Mouse (Mus musculus) limb, embryonic 11.5 days (tissue): ENCODE measurements around the gene Acer3. TPM values are rescaled to one million over a fixed set of nuclear protein-coding genes. Genes with fewer than 3 reads are reported as not detected.
A peak's percentile ranks its signal among the peaks of the same experiment; 100 is the strongest.

Source experiments
- ATAC-seq: fragments of 200-750 bp; cut with Nextera tagmentation; 2 replicates; pipeline ENCODE4 v1.8.0; 2017; ENCODE audit warnings: low read depth; ENCODE audit not compliant: insufficient number of reproducible peaks, low FRiP score, low TSS enrichment
- DNase-seq: peaks from one replicate; pipeline ENCODE4 v3.0.0-alpha.2; 2015; ENCODE audit warnings: low spot score
- H3K27ac ChIP-seq: fragments of 300-500 bp; sonication (generic); replicated peaks from 2 replicates; pipeline ENCODE4 v1.5.1; 2014; ENCODE audit warnings: low read depth, mild to moderate bottlenecking, low read length
- H3K27me3 ChIP-seq: fragments of 300-500 bp; sonication (generic); 2 replicates; pipeline ENCODE4 v1.6.1; 2014; ENCODE audit warnings: mild to moderate bottlenecking, low read length, mixed read lengths; ENCODE audit not compliant: control insufficient read depth, insufficient read depth
- H3K36me3 ChIP-seq: fragments of 300-500 bp; sonication (generic); 2 replicates; pipeline ENCODE4 v1.6.1; 2014; ENCODE audit warnings: mild to moderate bottlenecking, low read length, moderate library complexity, mixed read lengths; ENCODE audit not compliant: control insufficient read depth, insufficient read depth
- H3K4me1 ChIP-seq: fragments of 300-500 bp; sonication (generic); 2 replicates; pipeline ENCODE4 v1.6.1; 2014; ENCODE audit warnings: low read length, mixed read lengths; ENCODE audit not compliant: control insufficient read depth, insufficient read depth
- H3K4me2 ChIP-seq: fragments of 300-500 bp; sonication (generic); 2 replicates; pipeline ENCODE4 v1.6.1; 2014; ENCODE audit warnings: low read depth, mild to moderate bottlenecking, moderate library complexity; ENCODE audit not compliant: severe bottlenecking
- H3K4me3 ChIP-seq: fragments of 300-500 bp; sonication (generic); 2 replicates; pipeline ENCODE4 v1.5.1; 2014; ENCODE audit warnings: low read depth, low read length
- H3K9ac ChIP-seq: fragments of 300-500 bp; sonication (generic); 2 replicates; pipeline ENCODE4 v1.6.1; 2014; ENCODE audit warnings: mild to moderate bottlenecking, low read length
- H3K9me3 ChIP-seq: fragments of 300-500 bp; sonication (generic); 2 replicates; pipeline ENCODE4 v1.6.1; 2016; ENCODE audit warnings: low read length; ENCODE audit not compliant: control insufficient read depth
- WGBS: fragments of 180-500 bp; shearing (Covaris S2); extraction: QIAGEN DNeasy Blood & Tissue Kit; methylation state at CpG from one replicate; pipeline ENCODE4 v1.1.7; 2014; 5-methylcytosine and 5-hydroxymethylcytosine counted together
- polyA plus RNA-seq: library from polyadenylated mRNA; unstranded; fragments of >200 nt; fragmentation: Nextera tagmentation; extraction: Ambion mirVana; gene quantifications from 2 replicates; pipeline ENCODE4 v1.2.1, GENCODE M21; 2014

Acer3 gene
- polyA plus RNA-seq, 1 experiment from 2014 or later = 26.4 TPM

GRCm38 (mm10) chr7:98177566-98177928 is 143.5 kb downstream of the Acer3 start:
- no peak overlapping the region for H3K27ac ChIP-seq
- no peaks in the 10 kb centered on the region for H3K27me3 ChIP-seq
- H3K4me1 ChIP-seq = no peaks in the 10 kb centered on the region; the same call in 1 of the 2 replicates
- ATAC-seq = peak; percentile 16; the same call in 1 of the 2 replicates
- no peaks in the 10 kb centered on the region for H3K9me3 ChIP-seq
- peak overlapping the region; percentile 79 for H3K4me2 ChIP-seq
- peak overlapping the region; percentile 75 for H3K4me3 ChIP-seq
- no peak for DNase-seq
- H3K36me3 ChIP-seq = no peaks in the 10 kb centered on the region
- WGBS = 4% methylated on average over 9 of the region's 9 CpGs
- H3K9ac ChIP-seq = peak overlapping the region; percentile 47; the same call in 1 of the 2 replicates

- no peak for ATAC-seq
- no peak overlapping the region; the same call in 1 of the 2 replicates for H3K4me2 ChIP-seq
- no peak overlapping the region; the same call in 1 of the 2 replicates for H3K4me3 ChIP-seq
- H3K9ac ChIP-seq = no peak overlapping the region
- no peaks in the 10 kb centered on the region for H3K9me3 ChIP-seq
- no peak for DNase-seq
- H3K27me3 ChIP-seq = no peaks in the 10 kb centered on the region
- no peak overlapping the region for H3K27ac ChIP-seq
- H3K36me3 ChIP-seq = no peaks in the 10 kb centered on the region
- peaks cover 1% of the 10 kb centered on the region; the same call in 1 of the 2 replicates for H3K4me1 ChIP-seq
- WGBS = 48% methylated on average over 2 of the region's 2 CpGs
These were observed 143.9 kb downstream of the Acer3 start for GRCm38 (mm10) chr7:98177071-98177485.

GRCm38 (mm10) chr7:98176322-98177070 is 144.5 kb downstream of the Acer3 start:
- 66% methylated on average over 8 of the region's 8 CpGs for WGBS
- no peak overlapping the region for H3K4me3 ChIP-seq
- no peak overlapping the region for H3K27ac ChIP-seq

GRCm38 (mm10) chr7:98174883-98175755 is 145.9 kb downstream of the Acer3 start:
- Histone ChIP-seq H3K4me2 (no peak overlapping the region), H3K36me3 (no peaks in the 10 kb centered on the region), H3K27ac (no peak overlapping the region), H3K4me3 (no peak overlapping the region), H3K9ac (no peak overlapping the region), H3K9me3 (no peaks in the 10 kb centered on the region), H3K4me1 (peaks cover 14% of the 10 kb centered on the region), H3K27me3 (no peaks in the 10 kb centered on the region)
- WGBS = 70% methylated on average over 4 of the region's 4 CpGs
- DNase-seq (no peak), ATAC-seq (no peak)

More at GRCm38 (mm10) chr7:98176322-98177070, 144.5 kb downstream of the Acer3 start:
- no peak for ATAC-seq
- Histone ChIP-seq H3K27me3 (no peaks in the 10 kb centered on the region), H3K4me1 (peaks cover 6% of the 10 kb centered on the region), H3K4me2 (no peak overlapping the region), H3K36me3 (no peaks in the 10 kb centered on the region), H3K9ac (no peak overlapping the region), H3K9me3 (no peaks in the 10 kb centered on the region)
- DNase-seq = no peak

- DNase-seq (no peak), ATAC-seq (no peak)
- Histone ChIP-seq H3K27ac (no peak overlapping the region), H3K27me3 (no peaks in the 10 kb centered on the region), H3K36me3 (no peaks in the 10 kb centered on the region), H3K9ac (no peak overlapping the region), H3K4me2 (no peak overlapping the region), H3K4me1 (peaks cover 14% of the 10 kb centered on the region), H3K4me3 (no peak overlapping the region), H3K9me3 (no peaks in the 10 kb centered on the region)
- 44% methylated on average over 4 of the region's 4 CpGs for WGBS
These were observed 147.6 kb downstream of the Acer3 start for GRCm38 (mm10) chr7:98173408-98173807.

- WGBS = 83% methylated on average over 8 of the region's 8 CpGs
- peaks cover 14% of the 10 kb centered on the region for H3K4me1 ChIP-seq
- H3K4me3 ChIP-seq = no peak overlapping the region
- no peak for DNase-seq
- H3K9me3 ChIP-seq = no peaks in the 10 kb centered on the region
- no peak for ATAC-seq
- H3K27ac ChIP-seq = no peak overlapping the region
- H3K4me2 ChIP-seq = no peak overlapping the region
- H3K36me3 ChIP-seq = no peaks in the 10 kb centered on the region
- H3K27me3 ChIP-seq = no peaks in the 10 kb centered on the region
- no peak overlapping the region for H3K9ac ChIP-seq
These were observed 148.3 kb downstream of the Acer3 start for GRCm38 (mm10) chr7:98172661-98173060.

- Histone ChIP-seq H3K4me3 (no peak overlapping the region), H3K27ac (peak overlapping the region; percentile 72), H3K36me3 (no peaks in the 10 kb centered on the region), H3K9me3 (no peaks in the 10 kb centered on the region), H3K4me1 (peaks cover 14% of the 10 kb centered on the region), H3K4me2 (no peak overlapping the region), H3K9ac (no peak overlapping the region), H3K27me3 (no peaks in the 10 kb centered on the region)
- ATAC-seq (peak; percentile 61), DNase-seq (peak; percentile 59)
- 52% methylated on average over 6 of the region's 6 CpGs for WGBS
These were observed 149.6 kb downstream of the Acer3 start for GRCm38 (mm10) chr7:98171141-98172073.
